Mouse (Mus musculus): ENCODE results near the gene H2afy. TPM values are rescaled to one million over a fixed set of nuclear protein-coding genes. Genes with fewer than 3 reads are reported as not detected.

Gene H2afy
- total and polyA plus RNA-seq, 3 experiments, result 148 to 162 (median 153) TPM

GRCm38 (mm10) chr13:56052781-56053180, 83.4 kb downstream of the H2afy start:
- DNase-seq (ENCODE audit: extremely low read depth), result no peak
- Histone ChIP-seq H3K4me1 (ENCODE audit: control insufficient read depth in 1 of 2, insufficient read depth in 2 of 2) (peaks cover 3 to 13% of the 10 kb centered on the region in 2 experiments; a peak in 3 of 4 replicates), H3K36me3 (replicated peaks in 1 of 2; ENCODE audit: control insufficient read depth in 1 of 2, insufficient read depth in 1 of 2, low read length in 1 of 2) (no peaks in the 10 kb centered on the region), H3K4me3 (replicated peaks in 1 of 3; ENCODE audit: low read depth in 2 of 3, low read length in 2 of 3, poor library complexity in 1 of 3) (no peak overlapping the region), H3K27me3 (replicated peaks) (no peaks in the 10 kb centered on the region), H3K9me3 (replicated peaks; ENCODE audit: low read length) (no peaks in the 10 kb centered on the region), H3K79me2 (replicated peaks; ENCODE audit: control insufficient read depth, extremely low read depth, insufficient read depth, poor library complexity, severe bottlenecking) (no peaks in the 10 kb centered on the region), H3K4me2 (ENCODE audit: insufficient read depth, low read depth, poor library complexity, severe bottlenecking) (no peak overlapping the region), H3K27ac (ENCODE audit: insufficient read depth, low read depth) (no peak overlapping the region), H3K9ac (ENCODE audit: insufficient read depth, low read depth) (no peak overlapping the region)
- dilution Hi-C loops (cut with MboI; ENCODE audit: extremely low pct_ligation_motif_present, extremely low pct_unique_long_range_greater_than_20kb, low sequenced_read_pairs) (no loop called here), in situ Hi-C loops (cut with MboI; ENCODE audit: low pct_ligation_motif_present, low pct_unique_long_range_greater_than_20kb, low sequenced_read_pairs) (no loop called here)
- TF ChIP-seq CHD2 (IDR thresholded peaks at IDR 0.05; ENCODE audit: low read length), result no peak
- no peak for TF ChIP-seq MXI1 (IDR thresholded peaks at IDR 0.05; ENCODE audit: low read depth, low read length)
- TF ChIP-seq JUND (conservative IDR thresholded peaks at IDR 0.05; ENCODE audit: low read depth, low read length), result no peak
- TF ChIP-seq GABPA (IDR thresholded peaks at IDR 0.05; ENCODE audit: insufficient replicate concordance, low read depth, low read length), result no peak
- no peak for TF ChIP-seq ZKSCAN1 (IDR thresholded peaks at IDR 0.05; ENCODE audit: borderline replicate concordance, low read depth, low read length)
- TF ChIP-seq MAFK (IDR thresholded peaks at IDR 0.05; ENCODE audit: insufficient replicate concordance, low read length), result no peak
- TF ChIP-seq TCF12 (IDR thresholded peaks at IDR 0.05; ENCODE audit: low read depth, low read length), result no peak
- no peak for TF ChIP-seq ZC3H11A (IDR thresholded peaks at IDR 0.05; ENCODE audit: low read depth, low read length)
- TF ChIP-seq ELF1 (IDR thresholded peaks at IDR 0.05; ENCODE audit: low read depth, low read length), result no peak
- TF ChIP-seq CTCF (conservative IDR thresholded peaks at IDR 0.05 in 1 of 2, IDR thresholded peaks at IDR 0.05 in 1 of 2; ENCODE audit: low read depth in 2 of 2, low read length in 2 of 2), result no peak
- no peak for TF ChIP-seq KAT2A (IDR thresholded peaks at IDR 0.05; ENCODE audit: insufficient replicate concordance, low read length)
- no peak for TF ChIP-seq MYC (IDR thresholded peaks at IDR 0.05; ENCODE audit: low read depth, low read length)
- no peak for TF ChIP-seq USF1 (IDR thresholded peaks at IDR 0.05; ENCODE audit: low read depth, low read length)
- no peak for TF ChIP-seq USF2 (conservative IDR thresholded peaks at IDR 0.05; ENCODE audit: low read depth, low read length)

DNA sequence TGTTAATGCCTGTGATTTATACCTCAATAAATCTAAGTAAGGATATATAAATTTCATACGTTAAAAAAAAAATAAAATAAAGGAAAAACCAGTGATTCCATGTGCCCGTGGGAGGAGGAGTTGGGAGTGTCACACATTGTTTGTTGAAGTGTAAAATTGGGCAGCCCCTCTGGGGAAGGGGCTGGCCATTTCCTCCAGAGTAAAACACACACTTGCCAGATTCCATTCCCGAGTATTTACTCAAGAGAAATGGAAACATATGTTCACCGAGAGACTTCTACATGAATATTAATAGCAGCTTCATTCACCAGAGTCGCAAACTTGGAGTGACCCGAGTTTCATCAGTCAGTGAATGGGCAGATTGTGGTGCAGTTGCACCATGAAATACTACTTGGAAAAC, 85.9 kb downstream of the H2afy start:
- no peak overlapping the region for H3K27ac ChIP-seq (ENCODE audit: insufficient read depth, low read depth)
- H3K4me3 ChIP-seq (replicated peaks in 1 of 3; ENCODE audit: low read depth in 2 of 3, low read length in 2 of 3, poor library complexity in 1 of 3), result no peak overlapping the region
- no peak overlapping the region for H3K4me2 ChIP-seq (ENCODE audit: insufficient read depth, low read depth, poor library complexity, severe bottlenecking)
- DNase-seq (ENCODE audit: extremely low read depth), result no peak
- H3K79me2 ChIP-seq (replicated peaks; ENCODE audit: control insufficient read depth, extremely low read depth, insufficient read depth, poor library complexity, severe bottlenecking), result no peaks in the 10 kb centered on the region
- H3K27me3 ChIP-seq (replicated peaks), result no peaks in the 10 kb centered on the region
- H3K9ac ChIP-seq (ENCODE audit: insufficient read depth, low read depth), result no peak overlapping the region
- dilution Hi-C loops (cut with MboI; ENCODE audit: extremely low pct_ligation_motif_present, extremely low pct_unique_long_range_greater_than_20kb, low sequenced_read_pairs) (no loop called here), in situ Hi-C loops (cut with MboI; ENCODE audit: low pct_ligation_motif_present, low pct_unique_long_range_greater_than_20kb, low sequenced_read_pairs) (no loop called here)
- TF ChIP-seq ELF1 (IDR thresholded peaks at IDR 0.05; ENCODE audit: low read depth, low read length) (no peak), CTCF (conservative IDR thresholded peaks at IDR 0.05 in 1 of 2, IDR thresholded peaks at IDR 0.05 in 1 of 2; ENCODE audit: low read depth in 2 of 2, low read length in 2 of 2) (no peak), E2F4 (IDR thresholded peaks at IDR 0.05; ENCODE audit: insufficient replicate concordance, low read depth, low read length) (no peak), CHD1 (IDR thresholded peaks at IDR 0.05; ENCODE audit: low read depth, low read length) (no peak), MYC (IDR thresholded peaks at IDR 0.05; ENCODE audit: low read depth, low read length) (no peak), ZNF384 (IDR thresholded peaks at IDR 0.05; ENCODE audit: low read depth, low read length) (no peak), TCF12 (IDR thresholded peaks at IDR 0.05; ENCODE audit: low read depth, low read length) (no peak), ZKSCAN1 (IDR thresholded peaks at IDR 0.05; ENCODE audit: borderline replicate concordance, low read depth, low read length) (no peak), JUN (IDR thresholded peaks at IDR 0.05; ENCODE audit: insufficient read depth, low read depth, low read length) (no peak), RAD21 (IDR thresholded peaks at IDR 0.05; ENCODE audit: low read depth, low read length) (no peak), EP300 (IDR thresholded peaks at IDR 0.05; ENCODE audit: low read length) (no peak), CHD2 (IDR thresholded peaks at IDR 0.05; ENCODE audit: low read length) (no peak), IRF4 (IDR thresholded peaks at IDR 0.05; ENCODE audit: low read depth, low read length) (no peak), RCOR1 (conservative IDR thresholded peaks at IDR 0.05; ENCODE audit: low read depth, low read length) (no peak), NELFE (IDR thresholded peaks at IDR 0.05; ENCODE audit: low read depth, low read length) (no peak), ETS1 (conservative IDR thresholded peaks at IDR 0.05; ENCODE audit: low read depth, low read length) (no peak), ZC3H11A (IDR thresholded peaks at IDR 0.05; ENCODE audit: low read depth, low read length) (no peak), POLR2A (IDR thresholded peaks at IDR 0.05; ENCODE audit: low read depth, low read length) (no peak), USF1 (IDR thresholded peaks at IDR 0.05; ENCODE audit: low read depth, low read length) (no peak)
- no peaks in the 10 kb centered on the region for H3K36me3 ChIP-seq (replicated peaks in 1 of 2; ENCODE audit: control insufficient read depth in 1 of 2, insufficient read depth in 1 of 2, low read length in 1 of 2)
- H3K9me3 ChIP-seq (replicated peaks; ENCODE audit: low read length), result no peaks in the 10 kb centered on the region
- peaks cover 3 to 5% of the 10 kb centered on the region in 2 experiments; a peak in 3 of 4 replicates for H3K4me1 ChIP-seq (ENCODE audit: control insufficient read depth in 1 of 2, insufficient read depth in 2 of 2)

Data from CH12.LX (cell line).